Mouse (Mus musculus) embryo, embryonic 11.5 days (tissue): ENCODE data around the gene Rragc.

Experiments
- DNase-seq: peaks from one replicate; pipeline ENCODE4 v3.0.0-alpha.2; 2012; ENCODE audit warnings: low read depth, low spot score

Gene Rragc

GRCm38 (mm10) chr4:123952059-123952458 lies 34.8 kb downstream of the Rragc start:
- DNase-seq, result no peak

- peak; percentile 67 for DNase-seq
These were observed 39.7 kb downstream of the Rragc start for GRCm38 (mm10) chr4:123956703-123957491.

DNA sequence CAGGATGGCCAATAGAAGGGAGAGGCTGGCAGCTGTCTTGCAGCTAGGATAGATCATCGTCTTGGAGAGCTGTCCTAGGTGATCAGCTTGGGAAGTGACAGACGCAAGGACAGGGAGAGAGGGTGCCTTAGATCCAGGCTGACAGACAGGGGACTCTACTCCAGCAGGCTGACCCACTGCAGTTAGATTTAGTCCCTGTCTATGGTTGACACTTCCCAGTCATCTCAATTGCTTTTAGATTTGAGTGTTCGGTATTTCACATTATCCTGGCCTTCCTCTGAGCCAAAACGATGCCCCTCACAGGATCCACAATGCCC lies 40.2 kb downstream of the Rragc start:
- DNase-seq, result no peak

DNA sequence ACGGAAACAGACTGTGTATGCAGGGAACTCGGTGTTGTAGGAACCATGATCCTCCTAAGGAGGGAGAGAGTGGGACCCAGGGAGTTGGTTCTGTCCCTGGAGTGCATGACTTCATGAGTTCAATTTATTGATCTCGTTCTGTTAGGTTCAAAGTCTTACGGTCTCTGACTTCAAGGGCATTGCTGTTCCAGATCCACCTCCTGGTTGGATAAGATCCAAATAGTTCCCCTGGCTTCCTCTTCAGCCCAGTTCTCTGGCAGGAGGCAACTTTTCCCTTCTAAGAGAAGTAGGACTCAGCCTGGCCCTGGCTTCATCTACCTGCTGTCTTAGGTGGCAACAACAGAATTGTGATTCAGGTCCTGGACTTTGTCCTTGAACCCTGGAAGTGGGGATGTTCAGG lies 40.6 kb downstream of the Rragc start:
- no peak for DNase-seq

DNA sequence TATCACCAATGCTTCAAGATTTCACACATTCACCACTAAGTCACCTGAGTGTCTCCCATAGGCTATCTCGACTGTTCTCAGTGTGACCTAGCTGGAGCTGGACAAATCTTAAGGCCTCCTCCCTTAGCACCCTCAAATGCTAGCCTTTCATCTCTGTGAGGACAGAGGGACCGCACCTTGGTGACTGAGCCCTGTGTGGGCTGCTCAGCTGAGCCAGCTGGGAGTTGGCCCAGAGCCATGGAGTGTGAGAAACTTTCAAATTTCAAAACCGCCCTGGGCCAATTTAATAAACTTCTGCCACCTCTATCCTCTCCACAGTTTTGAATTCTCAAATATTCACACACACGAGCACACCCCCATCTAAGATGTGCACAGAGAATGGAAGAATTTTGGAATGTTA lies 43.7 kb downstream of the Rragc start:
- DNase-seq, result no peak

- DNase-seq, result no peak
These were observed 45.5 kb downstream of the Rragc start for GRCm38 (mm10) chr4:123962721-123963120.

- DNase-seq, result no peak
These were observed 51.5 kb downstream of the Rragc start for GRCm38 (mm10) chr4:123968663-123969321.

DNA sequence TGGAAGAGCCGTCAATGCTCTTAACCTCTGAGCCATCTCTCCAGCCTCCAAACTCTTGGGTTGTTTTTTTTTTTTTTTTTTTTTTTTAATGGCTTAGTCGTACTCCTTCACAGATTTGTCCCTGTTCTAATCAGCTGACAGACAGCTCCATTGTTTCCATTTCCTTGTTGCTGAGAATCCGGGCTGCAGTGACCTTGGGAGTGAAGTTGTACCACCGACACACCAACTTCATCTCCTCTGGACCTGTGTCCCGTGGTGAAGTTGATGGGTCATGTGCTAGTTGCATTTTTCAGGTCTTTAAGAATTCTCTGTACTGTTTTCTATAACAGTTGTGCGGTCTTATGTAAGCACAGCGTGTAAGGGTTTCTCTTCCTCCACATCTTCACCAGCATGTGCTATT lies 52.2 kb downstream of the Rragc start:
- no peak for DNase-seq

DNA sequence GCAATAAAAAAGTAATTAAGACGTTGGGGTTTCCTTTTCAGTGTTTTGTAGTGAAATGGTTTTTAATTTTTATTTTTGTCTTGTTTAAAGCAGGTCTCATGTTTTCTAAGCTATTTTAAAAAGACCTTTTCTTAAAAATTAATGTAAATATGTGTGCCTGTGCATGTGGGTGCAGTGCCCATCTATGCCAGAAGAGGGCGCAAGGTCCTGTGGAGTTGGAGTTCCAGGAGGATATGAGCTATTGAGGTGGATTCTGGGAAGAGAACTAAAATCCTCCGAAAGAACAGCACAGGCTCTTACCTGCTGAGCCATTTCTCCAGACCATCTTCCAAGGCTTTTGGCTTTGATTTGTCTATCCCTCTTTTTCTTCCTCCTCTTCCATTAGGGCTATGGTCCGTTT lies 53.8 kb downstream of the Rragc start:
- no peak for DNase-seq

DNA sequence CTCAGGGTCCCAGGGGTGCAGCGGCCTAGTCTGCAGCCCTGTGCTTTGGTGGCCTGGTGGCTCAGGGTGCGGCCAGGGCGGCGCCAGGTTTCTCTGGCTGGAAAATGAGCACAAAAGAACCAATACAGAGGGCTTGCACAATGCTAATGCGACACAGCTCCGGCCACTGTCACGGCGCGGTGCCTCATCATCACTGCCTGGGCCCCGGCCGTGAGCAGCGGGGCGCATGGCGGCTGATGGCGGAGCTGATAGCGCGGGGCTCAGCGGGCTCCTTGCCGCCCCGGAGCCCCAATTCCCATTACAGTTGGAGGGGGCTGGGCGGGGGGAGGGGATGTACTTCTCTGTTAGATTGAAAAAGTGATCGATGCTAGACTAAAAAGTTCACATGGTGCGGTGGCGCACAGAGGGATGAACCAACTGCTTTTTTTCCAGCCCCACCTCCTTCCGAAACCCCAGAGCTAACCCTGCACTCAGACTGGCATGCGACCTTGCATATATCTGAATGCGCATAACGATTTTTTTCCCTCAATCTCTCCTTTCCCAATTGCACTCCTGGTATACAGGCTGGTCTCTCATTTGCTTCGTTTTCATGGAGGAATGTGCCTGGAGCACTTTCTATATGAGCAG lies 55.3 kb downstream of the Rragc start:
- no peak for DNase-seq

GRCm38 (mm10) chr4:123982105-123982504 lies 64.9 kb downstream of the Rragc start:
- no peak for DNase-seq
